Mouse (Mus musculus) kidney, adult 2 months (tissue): Measurements from ENCODE around the gene Mettl1. TPM values are rescaled to one million over a fixed set of nuclear protein-coding genes. Genes with fewer than 3 reads are reported as not detected.

Experiments used
- DNase-seq: peaks from one replicate; pipeline ENCODE4 v3.0.0; 2021
- H3K27ac ChIP-seq: fragments of 200-500 bp; 2 replicates; pipeline ENCODE4 v1.5.1; 2012; ENCODE audit warnings: low read depth, low read length, control low read depth, inconsistent platforms; ENCODE audit not compliant: insufficient read depth
- H3K27me3 ChIP-seq: fragments of 200-500 bp; replicated peaks from 2 replicates; pipeline ENCODE4 v1.6.1; 2012; ENCODE audit warnings: mild to moderate bottlenecking, moderate library complexity, low read length, inconsistent platforms; ENCODE audit not compliant: control insufficient read depth, insufficient read depth
- H3K36me3 ChIP-seq: fragments of 200-500 bp; 2 replicates; pipeline ENCODE4 v1.6.1; 2012; ENCODE audit warnings: mild to moderate bottlenecking, moderate library complexity, low read length, inconsistent platforms; ENCODE audit not compliant: control insufficient read depth, insufficient read depth
- H3K4me1 ChIP-seq: fragments of 200-500 bp; 2 replicates; pipeline ENCODE4 v1.6.1; 2011; ENCODE audit warnings: low read length; ENCODE audit not compliant: control insufficient read depth, insufficient read depth
- H3K4me3 ChIP-seq: fragments of 200-500 bp; 2 replicates; pipeline ENCODE4 v1.5.1; 2011; ENCODE audit warnings: mild to moderate bottlenecking, low read depth, low read length, control low read depth; ENCODE audit not compliant: insufficient read depth
- CTCF ChIP-seq: fragments of 200-500 bp; conservative IDR thresholded peaks from 2 replicates; pipeline ENCODE4 v1.5.1; 2011; ENCODE audit warnings: low read depth, mild to moderate bottlenecking, control low read depth, low read length, moderate library complexity, mixed read lengths; ENCODE audit not compliant: insufficient read depth, insufficient read length
- POLR2A ChIP-seq: fragments of 200-500 bp; IDR thresholded peaks from one replicate; pipeline ENCODE4 v1.6.1; 2011; ENCODE audit warnings: low read depth, low read length, control low read depth
- WGBS: fragments of 180-500 bp; shearing (Covaris S2); methylation state at CpG from one replicate; pipeline ENCODE4 v1.1.7; 2018; 5-methylcytosine and 5-hydroxymethylcytosine counted together
- polyA plus RNA-seq: library from polyadenylated mRNA; depleted of rRNA; stranded (reverse); fragments of >200 nt; gene quantifications from 2 replicates; pipeline ENCODE4 v1.2.3, GENCODE M21; 2012

Mettl1 gene
- polyA plus RNA-seq, 1 experiment, result 27.5 TPM

DNA sequence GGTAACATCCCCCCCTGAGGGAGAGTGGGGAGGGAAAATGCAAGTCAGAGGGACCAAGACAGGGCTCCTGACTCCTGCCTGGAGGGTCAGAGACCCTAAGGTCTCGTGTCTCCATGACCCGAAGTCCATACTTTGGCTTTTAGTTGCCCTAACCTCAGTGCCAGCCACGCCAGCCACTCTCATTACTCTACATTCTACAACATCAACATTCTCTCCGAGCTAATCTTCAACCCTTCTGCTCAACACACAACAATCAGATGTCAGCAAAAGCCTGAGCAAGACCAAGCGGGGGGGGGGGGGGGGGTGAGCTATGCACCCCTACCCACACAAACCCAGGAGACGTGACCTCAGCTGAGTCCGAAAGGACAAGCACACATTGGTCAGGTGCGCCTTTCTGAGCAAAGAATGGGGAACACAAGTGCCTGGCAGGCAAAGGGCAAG, 7.9 kb upstream of the Mettl1 start:
- Histone ChIP-seq H3K4me1 (peaks cover 15% of the 10 kb centered on the region; the same call in 1 of the 2 replicates), H3K36me3 (0 out of 2 replicates have a peak, but pooled peaks cover 2% of the 10 kb centered on the region), H3K27me3 (no peaks in the 10 kb centered on the region; the same call in 1 of the 2 replicates), H3K4me3 (no peak overlapping the region), H3K27ac (peak overlapping the region; percentile 92)
- DNase-seq, result peak; percentile 88
- no peak for TF ChIP-seq POLR2A
- TF ChIP-seq CTCF, result no peak
- 47% methylated on average over 8 of the region's 8 CpGs for WGBS

DNA sequence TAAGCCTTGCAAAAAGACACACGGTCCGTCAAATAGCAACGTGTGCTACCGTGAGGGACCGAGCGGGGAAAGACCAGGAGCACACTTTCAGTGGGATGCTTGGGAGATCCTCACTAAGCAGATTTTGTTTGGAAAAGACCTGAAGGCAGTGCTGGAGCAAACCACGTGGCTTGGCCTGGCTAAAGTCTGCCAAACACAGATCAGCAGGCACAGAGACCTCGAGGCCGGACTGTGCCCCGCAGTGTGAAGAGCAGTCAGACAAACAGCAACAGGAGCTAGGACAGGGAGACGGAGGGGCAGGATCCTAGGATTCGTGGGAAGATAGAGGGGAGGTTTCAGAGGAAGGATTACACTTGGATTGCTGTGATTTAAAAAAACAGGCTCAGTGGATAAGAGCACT, 4.9 kb upstream of the Mettl1 start:
- no peak overlapping the region for H3K4me3 ChIP-seq
- H3K27ac ChIP-seq, result peak overlapping the region; percentile 77
- DNase-seq, result peak; percentile 93
- peaks cover 15% of the 10 kb centered on the region; the same call in 1 of the 2 replicates for H3K4me1 ChIP-seq
- H3K36me3 ChIP-seq, result no peaks in the 10 kb centered on the region
- WGBS, result 51% methylated on average over 12 of the region's 12 CpGs
- no peaks in the 10 kb centered on the region; the same call in 1 of the 2 replicates for H3K27me3 ChIP-seq
- no peak for TF ChIP-seq CTCF
- TF ChIP-seq POLR2A, result no peak

DNA sequence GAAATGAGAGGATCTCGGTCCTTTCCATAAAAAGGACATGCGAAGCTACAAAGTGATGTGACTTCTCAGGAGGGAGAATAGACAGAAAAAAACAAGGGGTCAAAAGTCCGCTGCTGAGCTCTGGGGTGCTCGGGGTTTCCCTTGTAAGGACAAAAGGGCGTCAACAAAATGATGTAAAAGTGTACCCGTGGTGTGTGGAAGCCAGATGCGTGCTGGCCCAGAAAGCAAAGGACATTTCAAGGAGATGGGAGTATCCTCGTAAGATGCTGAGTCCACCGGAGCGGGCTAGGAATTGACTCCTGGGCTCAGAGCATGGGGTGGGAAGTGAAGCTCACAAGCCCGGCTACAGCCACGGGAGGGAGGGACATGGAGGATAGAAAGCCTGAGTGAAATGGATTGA, 3.6 kb upstream of the Mettl1 start:
- DNase-seq, result peak; percentile 81
- H3K27ac ChIP-seq, result peak overlapping the region; percentile 66
- 52% methylated on average over 12 of the region's 12 CpGs for WGBS
- peaks cover 15% of the 10 kb centered on the region; the same call in 1 of the 2 replicates for H3K4me1 ChIP-seq
- TF ChIP-seq POLR2A (no peak), CTCF (no peak)
- no peaks in the 10 kb centered on the region for H3K27me3 ChIP-seq
- no peaks in the 10 kb centered on the region for H3K36me3 ChIP-seq
- no peak overlapping the region for H3K4me3 ChIP-seq

DNA sequence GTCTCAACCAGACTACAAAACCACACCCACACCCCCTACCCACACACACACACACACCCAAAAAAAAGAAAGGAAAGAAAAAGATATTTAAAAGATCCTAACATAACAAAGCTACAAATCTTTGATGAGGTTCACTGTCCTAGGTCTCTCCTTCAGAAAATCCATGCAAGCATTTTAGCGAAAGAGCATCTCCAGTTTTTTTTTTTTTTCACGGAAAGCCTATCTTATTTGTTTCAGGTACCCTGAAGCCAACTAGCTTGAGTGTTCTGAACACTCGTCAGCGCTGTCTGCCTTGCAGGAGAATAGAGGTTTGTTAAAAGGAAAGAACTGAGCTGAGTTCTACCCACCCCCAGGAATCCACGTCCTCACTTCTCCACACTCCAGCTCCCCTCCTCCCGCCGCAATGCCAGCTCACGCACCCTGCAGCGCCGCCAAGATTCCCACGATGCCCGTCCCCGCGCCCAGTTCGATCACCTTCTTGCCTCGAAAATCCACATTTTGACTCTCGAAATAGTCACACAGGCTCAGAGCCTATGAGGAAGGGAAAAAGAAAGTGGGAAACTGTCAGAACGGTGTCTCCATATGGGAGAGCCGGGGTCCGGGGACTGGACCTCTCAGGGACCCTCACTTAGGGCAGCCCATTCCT, 522 bp upstream of the Mettl1 start:
- H3K27ac ChIP-seq, result peak overlapping the region; percentile 79
- DNase-seq, result no peak
- H3K36me3 ChIP-seq, result no peaks in the 10 kb centered on the region
- peaks cover 14% of the 10 kb centered on the region; the same call in 1 of the 2 replicates for H3K4me1 ChIP-seq
- WGBS, result 2% methylated on average over 20 of the region's 20 CpGs
- H3K4me3 ChIP-seq, result peak overlapping the region; percentile 92
- H3K27me3 ChIP-seq, result no peaks in the 10 kb centered on the region
- TF ChIP-seq POLR2A, result no peak
- TF ChIP-seq CTCF, result no peak

DNA sequence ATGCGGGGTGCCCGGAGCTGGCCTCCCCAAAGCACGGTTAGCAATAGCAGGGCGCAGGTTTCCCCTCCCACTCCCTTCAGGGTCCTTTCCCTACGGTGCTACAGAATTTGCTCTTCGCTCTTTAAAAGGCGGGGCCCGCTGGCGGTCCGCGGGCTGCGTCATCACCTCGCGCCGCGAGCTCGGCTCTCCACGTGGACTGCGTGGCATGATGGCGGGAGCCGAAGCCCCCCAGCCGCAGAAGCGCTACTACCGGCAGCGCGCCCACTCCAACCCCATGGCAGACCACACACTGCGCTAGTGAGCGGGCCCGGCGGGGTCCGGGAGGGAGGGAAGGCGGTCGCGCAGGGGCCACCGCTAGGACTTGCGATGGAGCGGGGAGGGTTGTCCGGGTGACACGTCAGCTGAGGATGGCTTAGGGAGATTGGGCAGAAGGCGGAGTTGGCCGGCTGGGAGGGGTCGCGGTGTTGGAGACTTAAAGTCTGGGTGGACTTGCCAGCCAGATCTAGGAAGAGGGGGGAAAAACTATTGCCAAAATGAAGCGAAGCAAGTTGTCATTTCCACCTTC, 642 bp downstream of the Mettl1 start:
- Histone ChIP-seq H3K36me3 (no peaks in the 10 kb centered on the region), H3K27me3 (no peaks in the 10 kb centered on the region), H3K4me3 (peak overlapping the region; percentile 92), H3K4me1 (peaks cover 10% of the 10 kb centered on the region; the same call in 1 of the 2 replicates), H3K27ac (peak overlapping the region; percentile 79)
- under 1% methylated on average over 44 of the region's 44 CpGs for WGBS
- no peak for TF ChIP-seq CTCF
- no peak for TF ChIP-seq POLR2A
- DNase-seq, result peak; percentile 92

DNA sequence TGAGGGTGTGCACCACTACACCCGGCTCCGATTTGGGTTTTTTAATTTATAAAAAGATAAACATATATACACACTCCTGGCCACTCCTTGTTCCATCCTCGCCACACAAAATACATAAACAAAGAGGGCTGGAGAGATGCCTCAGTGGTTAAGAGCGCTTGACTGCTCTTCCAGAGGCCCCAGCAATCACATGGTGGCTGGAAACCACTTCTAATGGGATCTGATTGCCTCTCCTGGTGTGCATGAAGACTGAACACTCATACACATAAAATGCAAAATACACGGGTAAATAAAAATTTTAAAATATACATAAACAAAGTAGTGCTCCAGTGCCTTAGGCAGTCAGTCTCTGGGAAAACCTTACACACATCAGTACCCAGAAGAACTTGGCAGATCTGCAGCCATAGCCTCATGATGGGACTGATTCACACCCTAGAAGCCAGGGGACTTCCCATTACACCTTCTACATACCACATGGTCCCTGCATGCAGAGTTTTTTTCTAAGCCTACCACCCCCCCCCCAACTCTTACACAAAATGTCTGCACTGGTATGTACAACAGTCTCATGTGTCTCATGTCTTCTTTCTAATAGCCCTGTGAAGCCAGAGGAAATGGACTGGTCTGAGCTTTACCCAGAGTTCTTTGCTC, 1.4 kb downstream of the Mettl1 start:
- peak overlapping the region; percentile 77 for H3K27ac ChIP-seq
- H3K4me3 ChIP-seq, result peak overlapping the region; percentile 92
- no peak for DNase-seq
- H3K36me3 ChIP-seq, result no peaks in the 10 kb centered on the region
- H3K27me3 ChIP-seq, result no peaks in the 10 kb centered on the region
- H3K4me1 ChIP-seq, result peaks cover 10% of the 10 kb centered on the region; the same call in 1 of the 2 replicates
- WGBS, result 11% methylated on average over 5 of the region's 5 CpGs
- TF ChIP-seq CTCF (no peak), POLR2A (no peak)

DNA sequence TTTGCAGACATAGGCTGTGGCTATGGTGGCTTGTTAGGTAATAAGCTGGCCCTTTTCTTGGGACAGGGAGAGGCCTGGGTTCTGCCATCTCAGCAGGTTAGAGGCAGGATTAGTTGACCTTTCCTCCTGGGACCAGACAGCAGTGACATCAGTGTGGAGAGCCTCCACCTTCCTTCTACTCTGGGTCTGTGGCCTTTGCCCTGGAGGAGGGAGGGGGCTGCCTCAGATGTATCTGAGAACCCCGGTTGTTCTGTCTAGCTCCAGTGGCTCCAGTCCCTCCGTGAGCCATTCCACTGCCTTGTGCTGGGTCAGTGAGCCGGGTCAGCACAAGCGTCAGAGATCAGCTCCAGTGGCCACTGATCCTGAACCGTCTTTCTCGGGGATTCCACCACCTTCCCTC, 2.0 kb downstream of the Mettl1 start:
- peak; percentile 95 for DNase-seq
- H3K4me1 ChIP-seq, result peaks cover 10% of the 10 kb centered on the region; the same call in 1 of the 2 replicates
- TF ChIP-seq CTCF (no peak), POLR2A (no peak)
- no peaks in the 10 kb centered on the region for H3K36me3 ChIP-seq
- no peaks in the 10 kb centered on the region for H3K27me3 ChIP-seq
- H3K27ac ChIP-seq, result peak overlapping the region; percentile 77
- 41% methylated on average over 6 of the region's 6 CpGs for WGBS
- no peak overlapping the region for H3K4me3 ChIP-seq
